Mouse (Mus musculus) cerebellum, adult 9-11 months (tissue): ENCODE data around the gene Slco4c1.

Source experiments
- DNase-seq: peaks from one replicate; pipeline ENCODE4 v3.0.0; 2022

Slco4c1 gene

GRCm38 (mm10) chr1:96871528-96872360, at the start of gene Slco4c1:
Gene Slco4c1, minus strand, starts transcription at chr1:96872171.
- DNase-seq: peak; percentile 20

DNA sequence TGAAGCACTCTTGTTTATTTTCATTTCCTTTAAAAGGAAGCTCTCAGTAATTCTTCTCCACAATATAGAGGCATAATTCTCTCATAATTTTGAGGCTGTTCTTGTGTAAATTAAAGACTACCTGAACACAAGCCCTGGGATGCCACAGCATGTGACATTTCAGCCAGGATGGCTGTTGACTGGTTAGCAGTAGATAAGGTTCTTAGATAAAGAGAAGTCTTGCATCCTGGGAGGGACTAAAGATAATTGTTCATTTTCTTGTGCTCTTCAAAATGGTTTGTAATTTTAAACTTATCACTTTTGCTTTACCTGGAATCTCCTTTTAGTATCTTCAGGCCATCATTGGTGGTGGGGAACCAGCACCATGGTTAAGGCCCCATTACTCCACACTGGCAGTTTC, 45.4 kb upstream of the Slco4c1 start:
- DNase-seq: no peak

GRCm38 (mm10) chr1:96883788-96884187, 11.8 kb upstream of the Slco4c1 start:
- DNase-seq: no peak

- no peak for DNase-seq
Measured at GRCm38 (mm10) chr1:96878572-96878971, 6.6 kb upstream of the Slco4c1 start.

DNA sequence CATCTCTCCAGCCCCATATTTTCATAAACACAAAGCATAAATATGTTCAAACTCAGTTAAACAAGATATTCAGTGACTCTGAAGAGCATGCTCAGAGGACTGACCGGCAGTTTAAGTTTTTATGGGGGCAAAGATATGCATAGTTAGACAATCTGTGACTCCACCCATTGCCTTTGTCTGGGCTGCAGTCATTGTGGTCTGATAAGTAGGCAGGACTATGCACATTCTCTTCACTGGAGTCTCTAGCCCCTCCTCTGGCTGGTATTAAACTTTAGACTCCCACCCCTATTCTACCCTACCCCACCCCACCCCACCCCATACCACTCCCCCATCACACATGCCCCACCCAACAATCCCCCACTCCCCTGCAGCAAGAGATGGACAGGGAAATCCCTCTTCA, 4.1 kb upstream of the Slco4c1 start:
- no peak for DNase-seq

GRCm38 (mm10) chr1:96874636-96875035, 2.7 kb upstream of the Slco4c1 start:
- no peak for DNase-seq

- no peak for DNase-seq
Measured at GRCm38 (mm10) chr1:96872361-96872693, 356 bp upstream of the Slco4c1 start.

DNA sequence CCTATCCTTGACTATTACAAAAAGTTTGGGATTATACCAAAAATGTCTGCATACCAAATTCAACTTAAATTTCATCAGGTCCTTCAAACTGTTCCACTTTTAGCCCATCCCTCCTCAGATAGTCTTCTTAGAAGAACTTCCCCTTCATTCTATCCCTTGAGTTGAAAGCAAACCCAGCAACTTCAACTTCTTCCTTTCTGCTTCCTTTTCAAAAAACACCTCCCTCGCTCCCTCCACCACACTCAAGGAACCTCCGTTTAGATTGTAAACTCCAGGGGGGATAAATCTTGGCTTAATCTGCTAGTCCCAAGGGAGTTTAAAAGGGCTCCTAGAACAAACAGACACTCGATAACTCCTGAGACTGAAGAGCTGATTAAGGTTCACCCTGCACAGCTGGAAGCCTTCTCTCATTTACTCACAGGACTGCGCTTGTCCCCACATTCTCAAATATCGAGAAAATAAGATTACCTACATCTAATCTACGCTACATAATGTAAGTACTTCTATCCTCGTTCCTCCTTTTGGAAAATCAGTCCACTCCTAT, 1.1 kb downstream of the Slco4c1 start:
- DNase-seq: no peak

DNA sequence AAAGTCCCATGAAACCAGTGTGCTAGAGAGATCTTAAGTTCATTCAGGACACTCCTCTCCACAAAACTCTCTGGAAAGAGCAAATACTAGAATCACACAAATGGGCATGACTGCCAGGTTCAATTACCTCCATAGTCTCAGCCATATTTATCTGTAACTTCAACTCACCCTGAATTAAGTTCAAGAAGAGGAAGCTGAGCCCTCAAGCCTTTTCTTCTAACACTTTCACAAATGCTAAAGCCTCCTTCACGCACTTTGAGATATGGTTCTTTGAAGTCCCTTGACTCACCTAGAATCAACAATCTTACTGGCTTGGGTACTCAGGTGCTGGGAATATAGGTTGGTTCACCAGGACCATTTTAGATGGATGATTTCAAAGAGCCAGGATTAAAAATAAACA, 3.2 kb downstream of the Slco4c1 start:
- no peak for DNase-seq

- no peak for DNase-seq
Measured at GRCm38 (mm10) chr1:96866002-96866401, 6.0 kb downstream of the Slco4c1 start.

DNA sequence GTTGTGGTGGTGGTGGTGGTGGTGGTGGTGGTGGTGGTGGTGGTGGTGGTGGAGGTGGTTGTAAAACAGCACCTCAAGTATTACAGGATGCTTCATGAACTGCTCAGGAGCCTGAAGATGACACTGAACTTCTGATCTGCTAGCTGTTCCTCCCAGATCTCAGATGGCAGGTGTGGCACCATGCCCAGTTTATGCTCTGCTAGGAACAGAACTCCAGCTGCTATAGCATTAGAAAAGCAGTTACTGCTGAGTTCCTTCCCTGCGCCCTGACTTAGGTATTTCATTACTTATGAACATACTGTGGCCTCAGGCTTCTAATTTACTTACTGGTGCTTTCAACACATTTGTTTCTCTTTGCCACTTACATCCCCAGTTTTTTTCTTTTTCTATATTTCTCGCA, 7.9 kb downstream of the Slco4c1 start:
- no peak for DNase-seq

DNA sequence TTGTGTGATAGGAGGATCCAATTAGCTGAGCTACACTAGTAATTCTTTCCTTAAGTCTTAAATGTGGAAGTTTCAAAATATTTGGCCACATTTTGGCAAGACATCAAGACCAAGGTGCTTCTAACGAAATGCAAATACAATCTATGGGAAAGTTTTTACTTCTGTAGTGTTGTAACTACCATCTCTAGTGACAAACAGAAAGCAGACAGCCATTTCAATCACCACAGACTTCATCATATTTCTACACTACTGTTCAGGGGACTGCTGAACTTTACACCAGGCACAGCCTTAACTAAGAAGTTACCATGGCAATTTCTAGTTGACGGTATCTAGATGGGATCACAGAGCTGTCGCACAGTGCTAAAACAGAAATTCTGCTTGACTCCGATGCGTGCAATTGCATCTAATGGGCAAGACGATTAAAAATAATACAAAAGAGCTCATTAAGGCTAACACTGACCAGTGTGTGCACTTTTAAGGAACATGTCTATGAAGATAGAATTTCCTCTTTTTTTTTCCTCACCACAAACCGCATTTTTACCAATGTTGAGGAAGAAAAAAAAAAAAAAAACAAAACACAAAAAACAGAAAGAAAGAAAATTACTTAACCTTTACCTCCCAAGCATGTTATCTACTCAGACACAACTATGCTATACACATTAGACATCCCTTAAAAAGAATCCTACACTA, 11.8 kb downstream of the Slco4c1 start:
- no peak for DNase-seq

DNA sequence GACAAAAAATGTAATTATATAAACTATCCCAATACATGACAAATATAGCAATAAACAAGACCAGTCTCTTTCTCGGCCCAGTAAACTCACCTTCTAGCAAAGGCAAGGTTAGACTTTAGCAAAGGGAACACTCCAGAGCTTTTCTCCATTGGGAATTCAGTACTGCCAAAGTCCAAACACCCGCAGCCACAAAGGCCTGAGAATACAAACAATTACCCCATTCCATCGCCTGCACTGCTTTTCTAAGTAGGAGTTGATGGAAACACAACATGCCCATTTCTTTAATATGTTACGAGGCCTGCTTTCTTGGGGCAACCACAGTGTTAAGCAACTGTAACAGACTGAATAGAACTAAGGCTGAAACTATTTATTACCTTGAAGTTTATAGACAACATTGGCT, 18.4 kb downstream of the Slco4c1 start:
- no peak for DNase-seq

GRCm38 (mm10) chr1:96849101-96849500, 22.9 kb downstream of the Slco4c1 start:
- no peak for DNase-seq

GRCm38 (mm10) chr1:96848606-96849005, 23.4 kb downstream of the Slco4c1 start:
- no peak for DNase-seq

DNA sequence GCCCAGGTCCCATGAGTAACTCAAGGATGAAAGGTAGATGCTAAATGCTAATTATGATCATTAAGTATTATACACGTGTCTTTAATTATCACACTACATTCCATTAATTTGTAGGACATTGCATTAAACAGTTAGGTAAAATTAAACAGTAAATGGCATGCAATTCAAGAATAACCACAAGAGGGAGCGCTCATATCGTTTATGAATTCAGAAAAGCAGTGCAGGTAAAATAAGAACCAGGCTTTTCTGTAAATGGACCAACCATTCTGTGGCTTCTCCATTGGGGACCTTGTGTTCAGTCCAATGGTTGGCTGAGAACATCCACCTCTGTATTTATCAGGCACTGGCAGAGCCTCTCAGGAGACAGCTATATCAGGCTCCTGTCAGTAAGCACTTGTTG, 25.2 kb downstream of the Slco4c1 start:
- no peak for DNase-seq

- DNase-seq: no peak
Measured at GRCm38 (mm10) chr1:96805287-96805727, 66.7 kb downstream of the Slco4c1 start.

DNA sequence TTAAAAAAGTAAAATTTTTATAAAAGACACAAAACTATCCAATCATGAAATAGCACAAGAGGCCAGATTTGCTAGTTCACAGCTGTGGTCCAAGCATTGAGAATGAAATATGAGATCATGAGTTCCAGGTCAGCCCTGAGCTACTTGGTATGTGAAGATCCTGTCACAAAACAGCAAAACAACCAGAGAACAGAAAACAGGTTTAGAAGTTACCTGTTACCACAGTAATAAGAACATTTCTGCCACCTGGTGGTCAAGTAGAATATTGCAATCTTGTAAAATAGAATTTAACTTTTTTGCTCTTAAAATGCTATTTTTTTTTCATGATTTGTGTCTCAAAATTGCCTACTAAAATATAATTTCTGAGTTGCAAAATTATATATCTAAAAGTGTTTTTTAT, 70.4 kb downstream of the Slco4c1 start:
- DNase-seq: no peak

DNA sequence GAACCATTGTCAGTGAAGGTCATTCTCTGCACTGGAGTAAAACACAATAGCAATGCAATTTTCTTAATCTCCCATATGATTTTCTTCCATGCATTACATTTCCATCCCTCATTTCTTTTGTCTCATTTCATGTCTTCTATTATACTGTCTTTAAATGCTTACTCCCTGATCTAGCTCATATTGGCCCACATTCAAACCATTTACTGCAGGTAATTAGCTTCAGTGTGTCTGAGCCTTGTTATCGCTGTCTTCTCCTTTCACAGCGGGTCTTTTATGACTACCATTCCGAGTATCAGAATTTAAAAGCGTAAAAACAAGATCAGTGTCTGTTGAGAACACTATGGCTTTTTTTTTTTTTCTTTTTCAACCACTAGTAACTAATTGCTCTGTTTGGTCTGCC, 77.3 kb downstream of the Slco4c1 start:
- no peak for DNase-seq

DNA sequence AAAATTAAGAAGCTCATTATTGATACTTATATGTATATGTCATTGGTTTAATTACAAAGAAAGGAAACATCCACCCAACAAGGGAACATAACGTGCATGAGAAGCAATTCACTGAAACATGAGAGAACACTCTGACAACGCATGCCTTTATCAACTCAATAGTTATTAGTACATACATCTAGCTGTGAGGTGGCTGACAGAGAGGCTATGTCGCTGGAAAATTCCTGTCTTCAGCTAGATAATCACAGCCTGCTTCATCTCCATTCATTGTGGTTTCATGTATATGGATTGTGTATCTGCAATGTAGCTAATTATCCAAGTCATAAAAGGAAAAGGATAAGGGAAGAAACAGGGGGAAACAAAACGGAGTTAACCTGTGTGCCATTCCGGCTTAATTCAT, 77.7 kb downstream of the Slco4c1 start:
- DNase-seq: no peak

DNA sequence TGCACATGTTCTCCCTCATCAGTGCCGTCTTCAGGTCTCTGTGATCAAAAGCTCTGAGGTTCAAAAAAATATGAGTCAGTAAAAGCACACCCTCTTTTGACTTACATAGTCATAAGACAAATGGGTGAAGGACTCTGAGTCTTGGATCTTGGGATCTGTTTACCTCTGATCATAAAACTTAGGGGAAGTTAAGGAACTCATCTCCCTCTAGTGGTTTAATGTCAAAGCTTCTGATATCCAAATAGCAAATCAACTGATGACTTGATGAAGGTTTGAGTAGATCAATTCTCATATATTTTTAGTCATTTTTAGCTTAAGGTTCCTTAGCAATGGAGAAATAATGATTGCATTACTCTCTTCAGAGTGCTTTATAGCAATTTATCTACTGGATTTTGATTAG, 82.7 kb downstream of the Slco4c1 start:
- no peak for DNase-seq

- no peak for DNase-seq
Measured at GRCm38 (mm10) chr1:96774174-96774573, 97.8 kb downstream of the Slco4c1 start.

GRCm38 (mm10) chr1:96773712-96774111, 98.3 kb downstream of the Slco4c1 start:
- DNase-seq: no peak

DNA sequence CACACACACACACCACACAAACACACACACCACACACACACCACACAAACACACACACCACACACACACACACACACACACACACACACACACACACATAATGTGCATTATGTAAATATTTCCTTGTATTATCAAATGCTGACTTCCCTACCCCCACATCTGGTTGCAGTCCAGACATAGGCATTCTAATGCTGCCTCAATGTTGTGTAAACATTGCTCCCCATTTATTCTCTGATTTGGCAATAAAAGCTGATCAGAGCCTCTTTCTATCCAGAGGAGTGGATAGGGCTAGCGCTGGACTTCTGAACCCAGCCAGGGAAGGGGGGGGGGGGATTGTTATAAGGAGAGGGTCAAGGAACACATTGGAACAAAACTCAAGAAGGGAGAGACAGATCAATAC, 101.7 kb downstream of the Slco4c1 start:
- DNase-seq: no peak
